ENCODE assay signal across 8 mouse cellular contexts in the genomic region with DNA sequence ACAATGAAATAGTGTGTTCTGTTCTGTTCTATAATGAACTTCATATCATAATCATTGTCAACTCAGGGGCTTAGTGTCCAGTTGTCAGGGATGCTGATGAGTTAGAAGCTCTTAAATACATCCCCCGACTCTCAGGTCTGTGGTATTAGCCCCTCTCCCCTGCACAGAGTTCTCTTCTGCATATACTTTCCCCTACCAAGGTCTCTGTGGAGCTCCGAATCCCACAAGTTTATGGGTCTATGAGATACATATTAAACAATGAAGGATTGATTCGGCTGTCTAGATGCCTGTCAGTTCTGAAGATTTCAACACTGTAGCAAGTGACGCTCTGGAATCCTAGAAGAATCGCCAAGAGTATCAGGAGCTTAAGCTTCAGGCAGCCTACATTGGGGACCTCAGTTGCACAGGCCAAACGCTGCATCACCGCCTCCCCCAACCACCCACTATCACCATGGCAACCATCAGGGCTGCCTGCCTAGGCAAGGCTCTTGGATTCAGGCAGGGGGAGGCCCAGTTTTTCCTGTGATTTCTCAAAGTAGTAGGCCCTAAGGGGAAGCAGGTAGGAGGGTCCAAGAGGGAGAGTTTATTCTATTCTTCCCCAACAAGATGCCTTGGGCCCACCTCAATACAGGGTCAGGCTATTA.
DNase-seq lines count a peak whose midpoint lies in the region; ATAC-seq lines count a peak whose summit lies in the region.

No protein-coding gene starts in this region.

- ATAC-seq in embryonic facial prominence, embryonic 12.5 days (ENCODE audit: insufficient number of reproducible peaks, insufficient read depth, low FRiP score, low TSS enrichment), result 0 out of 2 replicates have a peak, but pooled peaks have one; percentile 41
- ATAC-seq in midbrain, embryonic 12.5 days (ENCODE audit: low FRiP score, low read depth), result peak; percentile 95

- no peaks in the 10 kb centered on the region for H3K27me3 ChIP-seq in embryonic facial prominence, embryonic 12.5 days
- H3K27me3 ChIP-seq in midbrain, embryonic 12.5 days, result no peaks in the 10 kb centered on the region

- intact Hi-C loops in gastrocnemius, postnatal 14 days (cut with DNase I; ENCODE audit: low total_unique reads), result no loop called here

- no peak overlapping the region for H3K27ac ChIP-seq in embryonic facial prominence, embryonic 12.5 days
- 0 out of 2 replicates have a peak overlapping the region, but pooled peaks have one; percentile 30 for H3K27ac ChIP-seq in midbrain, embryonic 12.5 days (replicated peaks)

- no peak overlapping the region for H3K4me2 ChIP-seq in embryonic facial prominence, embryonic 12.5 days (replicated peaks)
- no peak overlapping the region for H3K4me2 ChIP-seq in midbrain, embryonic 12.5 days (replicated peaks)

- H3K4me1 ChIP-seq in embryonic facial prominence, embryonic 12.5 days, result no peaks in the 10 kb centered on the region; the same call in 1 of the 2 replicates
- H3K4me1 ChIP-seq in midbrain, embryonic 12.5 days, result peaks cover 11% of the 10 kb centered on the region

- H3K9ac ChIP-seq in embryonic facial prominence, embryonic 12.5 days, result no peak overlapping the region
- H3K9ac ChIP-seq in midbrain, embryonic 12.5 days (replicated peaks), result no peak overlapping the region

- DNase-seq in gastrocnemius, postnatal 14 days, result peak; percentile 22
- no peak for DNase-seq in gastrocnemius, postnatal 25 days
- DNase-seq in layer of hippocampus, adult 18-20 months (ENCODE audit: low spot score in 2 of 2), result peak; percentile 82 to 93
- no peak for DNase-seq in c-Kit-positive CD71-positive TER-119-positive erythroid progenitor cells, embryonic 14.5 days (ENCODE audit: low spot score)
- DNase-seq in testis, postnatal 10 days (ENCODE audit: low spot score), result no peak
- DNase-seq in kidney, adult 18-20 months, result no peak

- no peaks in the 10 kb centered on the region for H3K9me3 ChIP-seq in embryonic facial prominence, embryonic 12.5 days
- no peaks in the 10 kb centered on the region for H3K9me3 ChIP-seq in midbrain, embryonic 12.5 days

- WGBS in embryonic facial prominence, embryonic 12.5 days, result 55% methylated on average over 7 of the region's 7 CpGs
- 34% methylated on average over 7 of the region's 7 CpGs for WGBS in midbrain, embryonic 12.5 days

- no peaks in the 10 kb centered on the region for H3K36me3 ChIP-seq in embryonic facial prominence, embryonic 12.5 days
- no peaks in the 10 kb centered on the region for H3K36me3 ChIP-seq in midbrain, embryonic 12.5 days

- H3K4me3 ChIP-seq in embryonic facial prominence, embryonic 12.5 days, result no peak overlapping the region
- H3K4me3 ChIP-seq in midbrain, embryonic 12.5 days, result no peak overlapping the region

Comparison
In these comparisons a context has a peak if more than half of its experiments do, and no peak if none do; other contexts are left out.
1. DNase-seq: peak in gastrocnemius, postnatal 14 days (single experiment) and layer of hippocampus, adult 18-20 months (2 of 2); none in gastrocnemius, postnatal 25 days (single experiment), c-Kit-positive CD71-positive TER-119-positive erythroid progenitor cells, embryonic 14.5 days (single experiment), testis, postnatal 10 days (single experiment) and kidney, adult 18-20 months (single experiment).